Mouse (Mus musculus) hindbrain, postnatal 0 days (tissue): ENCODE results near the gene Lrrc9. TPM values are rescaled to one million over a fixed set of nuclear protein-coding genes. Genes with fewer than 3 reads are reported as not detected.

Source experiments
- ATAC-seq: fragments of 200-750 bp; cut with Nextera tagmentation; 2 replicates; pipeline ENCODE4 v1.8.0; 2017; ENCODE audit warnings: mild to moderate bottlenecking, moderate TSS enrichment, moderate library complexity
- DNase-seq: peaks from one replicate; pipeline ENCODE4 v3.0.0-alpha.2; 2015; ENCODE audit warnings: low spot score
- H3K27ac ChIP-seq: fragments of 300-500 bp; sonication (generic); 2 replicates; pipeline ENCODE4 v1.5.1; 2014; ENCODE audit warnings: mild to moderate bottlenecking
- H3K27me3 ChIP-seq: fragments of 300-500 bp; sonication (generic); 2 replicates; pipeline ENCODE4 v1.6.1; 2014; ENCODE audit warnings: low read length, mixed read lengths; ENCODE audit not compliant: insufficient read depth
- H3K36me3 ChIP-seq: fragments of 300-500 bp; sonication (generic); 2 replicates; pipeline ENCODE4 v1.6.1; 2014; ENCODE audit warnings: low read length, mixed read lengths; ENCODE audit not compliant: insufficient read depth
- H3K4me1 ChIP-seq: fragments of 300-500 bp; sonication (generic); 2 replicates; pipeline ENCODE4 v1.6.1; 2014; ENCODE audit warnings: antibody characterized with exemption, low read length, mixed read lengths; ENCODE audit not compliant: insufficient read depth
- H3K4me2 ChIP-seq: fragments of 300-500 bp; sonication (generic); 2 replicates; pipeline ENCODE4 v1.6.1; 2014; ENCODE audit warnings: low read depth, mild to moderate bottlenecking, low read length, moderate library complexity, mixed read lengths
- H3K4me3 ChIP-seq: fragments of 300-500 bp; sonication (generic); 2 replicates; pipeline ENCODE4 v1.5.1; 2014; ENCODE audit warnings: low read length
- H3K9ac ChIP-seq: fragments of 300-500 bp; sonication (generic); replicated peaks from 2 replicates; pipeline ENCODE4 v1.6.1; 2014; ENCODE audit warnings: mild to moderate bottlenecking, low read length, moderate library complexity, mixed read lengths
- H3K9me3 ChIP-seq: fragments of 300-500 bp; sonication (generic); 2 replicates; pipeline ENCODE4 v1.6.1; 2016; ENCODE audit warnings: low read length, mixed read lengths
- CTCF ChIP-seq: IDR thresholded peaks from 2 replicates; pipeline ENCODE4 v1.5.1; 2016; ENCODE audit warnings: antibody characterized with exemption, control low read depth, low read depth
- WGBS: fragments of 180-500 bp; shearing (Covaris S2); extraction: QIAGEN DNeasy Blood & Tissue Kit; methylation state at CpG from one replicate; pipeline ENCODE4 v1.1.7; 2014; 5-methylcytosine and 5-hydroxymethylcytosine counted together
- microRNA-seq, 2 experiments: library from miRNA; unstranded; fragments of <30 nt; microRNA quantifications; one replicate each; pipeline ENCODE4; 2016
- polyA plus RNA-seq: library from polyadenylated mRNA; unstranded; fragments of >200 nt; fragmentation: Nextera tagmentation; extraction: Ambion mirVana; gene quantifications from 2 replicates; pipeline ENCODE4 v1.2.1, GENCODE M21; 2015
- total RNA-seq: library from RNA; depleted of rRNA; stranded (reverse); fragments of >200 nt; gene quantifications from 2 replicates; pipeline ENCODE4 v1.2.3, GENCODE M21; 2014; rRNA removed

The Lrrc9 gene
- total and polyA plus RNA-seq, 2 experiments from 2014 or later, result 2.9 to 3.1 TPM

- no peaks in the 10 kb centered on the region for H3K9me3 ChIP-seq
- H3K27ac ChIP-seq, result no peak overlapping the region
- no peaks in the 10 kb centered on the region for H3K4me1 ChIP-seq
- no peak overlapping the region for H3K4me2 ChIP-seq
- no peaks in the 10 kb centered on the region for H3K27me3 ChIP-seq
- DNase-seq (no peak), ATAC-seq (no peak)
- H3K36me3 ChIP-seq, result no peaks in the 10 kb centered on the region
- H3K4me3 ChIP-seq, result no peak overlapping the region
- 67% methylated on average over 4 of the region's 4 CpGs for WGBS
- no peak overlapping the region for H3K9ac ChIP-seq
- no peak for TF ChIP-seq CTCF
Measured at GRCm38 (mm10) chr12:72554347-72554746, 112.7 kb downstream of the Lrrc9 start.

- Histone ChIP-seq H3K4me2 (no peak overlapping the region), H3K27ac (no peak overlapping the region), H3K27me3 (no peaks in the 10 kb centered on the region), H3K9me3 (no peaks in the 10 kb centered on the region), H3K4me1 (no peaks in the 10 kb centered on the region), H3K9ac (no peak overlapping the region), H3K4me3 (no peak overlapping the region), H3K36me3 (peaks cover 4% of the 10 kb centered on the region)
- ATAC-seq (no peak), DNase-seq (no peak)
- WGBS, result 96% methylated on average over 4 of the region's 4 CpGs
- TF ChIP-seq CTCF, result no peak
Measured at GRCm38 (mm10) chr12:72564281-72564795, 122.7 kb downstream of the Lrrc9 start.

Small RNAs within 50 kb of the gene (microRNA-seq; reads per million reads assigned to microRNA genes)
- gene Gm44392, result 0 reads per million in 2 experiments

Other genes starting within 250 kb of the Lrrc9 start
- gene Rtn1, start 32.8 kb upstream of the Lrrc9 start, total RNA-seq, result 1,721 and 1,894 TPM in 2 replicates
- gene Rtn1, start 32.8 kb upstream of the Lrrc9 start, polyA plus RNA-seq, result 3,263 and 3,445 TPM in 2 replicates
- gene Pcnx4, start 94.5 kb downstream of the Lrrc9 start, total RNA-seq, result 18.9 and 20.8 TPM in 2 replicates
- 17.9 and 18.9 TPM in 2 replicates for gene Pcnx4, start 94.5 kb downstream of the Lrrc9 start, polyA plus RNA-seq
- not detected in 2 replicates for gene Gm4756, start 207.8 kb downstream of the Lrrc9 start, total RNA-seq
- not detected in 2 replicates for gene Gm4756, start 207.8 kb downstream of the Lrrc9 start, polyA plus RNA-seq
- gene Dhrs7, start 223.0 kb downstream of the Lrrc9 start, total RNA-seq, result 14.4 and 14.7 TPM in 2 replicates
- 31.9 and 34.6 TPM in 2 replicates for gene Dhrs7, start 223.0 kb downstream of the Lrrc9 start, polyA plus RNA-seq